Mouse (Mus musculus): ENCODE measurements around the gene Zc3h15. TPM values are rescaled to one million over a fixed set of nuclear protein-coding genes. Genes with fewer than 3 reads are reported as not detected.
A peak's percentile ranks its signal among the peaks of the same experiment; 100 is the strongest.
"Not testable (repeated sequence)": the region's sequence is repeated elsewhere in the genome, so short reads cannot be mapped to it uniquely, and the experiment has no call there.

Zc3h15 gene
- polyA plus RNA-seq, 1 experiment from 2014 or later: 184 TPM

- Histone ChIP-seq H3K36me3 (ENCODE audit: control insufficient read depth, insufficient read depth, low read length) (no peaks in the 10 kb centered on the region), H3K27ac (ENCODE audit: low read length) (no peak overlapping the region), H3K9me3 (replicated peaks; ENCODE audit: control insufficient read depth, low read length, poor library complexity, severe bottlenecking) (no peaks in the 10 kb centered on the region), H3K4me2 (ENCODE audit: low read length) (0 out of 2 replicates have a peak overlapping the region, but pooled peaks have one; percentile 8), H3K4me1 (ENCODE audit: control insufficient read depth, insufficient read depth, low read length) (no peaks in the 10 kb centered on the region), H3K4me3 (ENCODE audit: low read depth, low read length) (no peak overlapping the region), H3K27me3 (ENCODE audit: control insufficient read depth, insufficient read depth, low read depth, low read length) (no peaks in the 10 kb centered on the region), H3K9ac (ENCODE audit: low read depth, low read length) (no peak overlapping the region)
- 80% methylated on average over 6 of the region's 6 CpGs for WGBS
- ATAC-seq: 0 out of 2 replicates have a peak, but pooled peaks have one; percentile 42
Observed at GRCm38 (mm10) chr2:83627932-83628331, 16.3 kb upstream of the Zc3h15 start.

- H3K27me3 ChIP-seq (ENCODE audit: control insufficient read depth, insufficient read depth, low read depth, low read length): no peaks in the 10 kb centered on the region
- H3K4me2 ChIP-seq (ENCODE audit: low read length): no peak overlapping the region
- no peak overlapping the region for H3K9ac ChIP-seq (ENCODE audit: low read depth, low read length)
- no peaks in the 10 kb centered on the region for H3K36me3 ChIP-seq (ENCODE audit: control insufficient read depth, insufficient read depth, low read length)
- no peaks in the 10 kb centered on the region for H3K9me3 ChIP-seq (replicated peaks; ENCODE audit: control insufficient read depth, low read length, poor library complexity, severe bottlenecking)
- peaks cover 16% of the 10 kb centered on the region for H3K4me1 ChIP-seq (ENCODE audit: control insufficient read depth, insufficient read depth, low read length)
- no peak for ATAC-seq
- 94% methylated on average over 1 of the region's 1 CpGs for WGBS
- no peak overlapping the region for H3K27ac ChIP-seq (ENCODE audit: low read length)
- no peak overlapping the region for H3K4me3 ChIP-seq (ENCODE audit: low read depth, low read length)
Observed at GRCm38 (mm10) chr2:83641993-83642392, 2.2 kb upstream of the Zc3h15 start.

- H3K4me2 ChIP-seq (ENCODE audit: low read length): no peak overlapping the region
- no peaks in the 10 kb centered on the region for H3K36me3 ChIP-seq (ENCODE audit: control insufficient read depth, insufficient read depth, low read length)
- no peak overlapping the region for H3K4me3 ChIP-seq (ENCODE audit: low read depth, low read length)
- no peak overlapping the region for H3K9ac ChIP-seq (ENCODE audit: low read depth, low read length)
- H3K27me3 ChIP-seq (ENCODE audit: control insufficient read depth, insufficient read depth, low read depth, low read length): no peaks in the 10 kb centered on the region
- no peaks in the 10 kb centered on the region for H3K9me3 ChIP-seq (replicated peaks; ENCODE audit: control insufficient read depth, low read length, poor library complexity, severe bottlenecking)
- WGBS: 81% methylated on average over 9 of the region's 9 CpGs
- ATAC-seq: no peak
- H3K4me1 ChIP-seq (ENCODE audit: control insufficient read depth, insufficient read depth, low read length): peaks cover 31% of the 10 kb centered on the region
- no peak overlapping the region for H3K27ac ChIP-seq (ENCODE audit: low read length)
Observed at GRCm38 (mm10) chr2:83648916-83649315, 4.7 kb downstream of the Zc3h15 start.

- H3K4me3 ChIP-seq (ENCODE audit: low read depth, low read length): no peak overlapping the region
- no peak overlapping the region for H3K9ac ChIP-seq (ENCODE audit: low read depth, low read length)
- ATAC-seq: no peak
- H3K4me2 ChIP-seq (ENCODE audit: low read length): no peak overlapping the region
- H3K36me3 ChIP-seq (ENCODE audit: control insufficient read depth, insufficient read depth, low read length): no peaks in the 10 kb centered on the region
- H3K27me3 ChIP-seq (ENCODE audit: control insufficient read depth, insufficient read depth, low read depth, low read length): no peaks in the 10 kb centered on the region
- no peaks in the 10 kb centered on the region for H3K9me3 ChIP-seq (replicated peaks; ENCODE audit: control insufficient read depth, low read length, poor library complexity, severe bottlenecking)
- H3K4me1 ChIP-seq (ENCODE audit: control insufficient read depth, insufficient read depth, low read length): peaks cover 12% of the 10 kb centered on the region
- no peak overlapping the region for H3K27ac ChIP-seq (ENCODE audit: low read length)
Observed at GRCm38 (mm10) chr2:83652606-83653005, 8.4 kb downstream of the Zc3h15 start.

GRCm38 (mm10) chr2:83659279-83659678, 15.0 kb downstream of the Zc3h15 start:
- Histone ChIP-seq H3K9me3 (replicated peaks; ENCODE audit: control insufficient read depth, low read length, poor library complexity, severe bottlenecking) (no peaks in the 10 kb centered on the region), H3K4me2 (ENCODE audit: low read length) (no peak overlapping the region), H3K27ac (ENCODE audit: low read length) (no peak overlapping the region), H3K9ac (ENCODE audit: low read depth, low read length) (no peak overlapping the region), H3K4me3 (ENCODE audit: low read depth, low read length) (no peak overlapping the region), H3K36me3 (ENCODE audit: control insufficient read depth, insufficient read depth, low read length) (peaks cover 3% of the 10 kb centered on the region; the same call in 1 of the 2 replicates), H3K27me3 (ENCODE audit: control insufficient read depth, insufficient read depth, low read depth, low read length) (no peaks in the 10 kb centered on the region), H3K4me1 (ENCODE audit: control insufficient read depth, insufficient read depth, low read length) (no peaks in the 10 kb centered on the region)
- ATAC-seq: no peak
- WGBS: 86% methylated on average over 3 of the region's 3 CpGs

- no peaks in the 10 kb centered on the region for H3K9me3 ChIP-seq (replicated peaks; ENCODE audit: control insufficient read depth, low read length, poor library complexity, severe bottlenecking)
- 100% methylated on average over 1 of the region's 1 CpGs for WGBS
- no peaks in the 10 kb centered on the region for H3K27me3 ChIP-seq (ENCODE audit: control insufficient read depth, insufficient read depth, low read depth, low read length)
- ATAC-seq: no peak
- no peak overlapping the region for H3K4me2 ChIP-seq (ENCODE audit: low read length)
- no peak overlapping the region for H3K27ac ChIP-seq (ENCODE audit: low read length)
- H3K36me3 ChIP-seq (ENCODE audit: control insufficient read depth, insufficient read depth, low read length): peaks cover 3% of the 10 kb centered on the region; the same call in 1 of the 2 replicates
- no peaks in the 10 kb centered on the region for H3K4me1 ChIP-seq (ENCODE audit: control insufficient read depth, insufficient read depth, low read length)
- H3K9ac ChIP-seq (ENCODE audit: low read depth, low read length): no peak overlapping the region
- H3K4me3 ChIP-seq (ENCODE audit: low read depth, low read length): no peak overlapping the region
Observed at GRCm38 (mm10) chr2:83660114-83660513, 15.9 kb downstream of the Zc3h15 start.

- H3K27me3 ChIP-seq (ENCODE audit: control insufficient read depth, insufficient read depth, low read depth, low read length): no peaks in the 10 kb centered on the region
- H3K4me2 ChIP-seq (ENCODE audit: low read length): no peak overlapping the region
- WGBS: 95% methylated on average over 6 of the region's 6 CpGs
- no peaks in the 10 kb centered on the region for H3K4me1 ChIP-seq (ENCODE audit: control insufficient read depth, insufficient read depth, low read length)
- H3K36me3 ChIP-seq (ENCODE audit: control insufficient read depth, insufficient read depth, low read length): peaks cover 3% of the 10 kb centered on the region; the same call in 1 of the 2 replicates
- H3K9ac ChIP-seq (ENCODE audit: low read depth, low read length): no peak overlapping the region
- H3K4me3 ChIP-seq (ENCODE audit: low read depth, low read length): no peak overlapping the region
- no peaks in the 10 kb centered on the region for H3K9me3 ChIP-seq (replicated peaks; ENCODE audit: control insufficient read depth, low read length, poor library complexity, severe bottlenecking)
- ATAC-seq: no peak
- no peak overlapping the region for H3K27ac ChIP-seq (ENCODE audit: low read length)
Observed at GRCm38 (mm10) chr2:83661351-83661750, 17.1 kb downstream of the Zc3h15 start.

- not testable (repeated sequence) for H3K9me3 ChIP-seq (replicated peaks; ENCODE audit: control insufficient read depth, low read length, poor library complexity, severe bottlenecking); ATAC-seq; H3K27ac ChIP-seq (ENCODE audit: low read length); H3K9ac ChIP-seq (ENCODE audit: low read depth, low read length); H3K4me3 ChIP-seq (ENCODE audit: low read depth, low read length); H3K27me3 ChIP-seq (ENCODE audit: control insufficient read depth, insufficient read depth, low read depth, low read length); H3K4me2 ChIP-seq (ENCODE audit: low read length); H3K36me3 ChIP-seq (ENCODE audit: control insufficient read depth, insufficient read depth, low read length); H3K4me1 ChIP-seq (ENCODE audit: control insufficient read depth, insufficient read depth, low read length)
- WGBS: 98% methylated on average over 2 of the region's 2 CpGs
Observed at GRCm38 (mm10) chr2:83665051-83665450, 20.8 kb downstream of the Zc3h15 start.

- H3K27ac ChIP-seq (ENCODE audit: low read length): no peak overlapping the region
- no peak overlapping the region for H3K4me3 ChIP-seq (ENCODE audit: low read depth, low read length)
- H3K4me2 ChIP-seq (ENCODE audit: low read length): no peak overlapping the region
- peaks cover 3% of the 10 kb centered on the region; the same call in 1 of the 2 replicates for H3K36me3 ChIP-seq (ENCODE audit: control insufficient read depth, insufficient read depth, low read length)
- WGBS: 87% methylated on average over 2 of the region's 2 CpGs
- H3K27me3 ChIP-seq (ENCODE audit: control insufficient read depth, insufficient read depth, low read depth, low read length): no peaks in the 10 kb centered on the region
- no peaks in the 10 kb centered on the region for H3K4me1 ChIP-seq (ENCODE audit: control insufficient read depth, insufficient read depth, low read length)
- ATAC-seq: no peak
- H3K9me3 ChIP-seq (replicated peaks; ENCODE audit: control insufficient read depth, low read length, poor library complexity, severe bottlenecking): no peaks in the 10 kb centered on the region
- H3K9ac ChIP-seq (ENCODE audit: low read depth, low read length): no peak overlapping the region
Observed at GRCm38 (mm10) chr2:83667430-83667829, 23.2 kb downstream of the Zc3h15 start.

Data from midbrain, embryonic 16.5 days (tissue).